Mouse (Mus musculus) heart, postnatal 4 days (tissue): Measurements from ENCODE around the gene Rec8. TPM values are rescaled to one million over a fixed set of nuclear protein-coding genes. Genes with fewer than 3 reads are reported as not detected.

Experiments used
- DNase-seq: peaks from one replicate; pipeline ENCODE4 v3.0.0; 2021
- total RNA-seq, 2 experiments: library from RNA; stranded (reverse); gene quantifications; 2 replicates each; pipeline ENCODE4 v1.2.3; 2021

Gene Rec8
- total RNA-seq, 2 experiments from 2014 or later: 0.43 to 0.54 TPM

DNA sequence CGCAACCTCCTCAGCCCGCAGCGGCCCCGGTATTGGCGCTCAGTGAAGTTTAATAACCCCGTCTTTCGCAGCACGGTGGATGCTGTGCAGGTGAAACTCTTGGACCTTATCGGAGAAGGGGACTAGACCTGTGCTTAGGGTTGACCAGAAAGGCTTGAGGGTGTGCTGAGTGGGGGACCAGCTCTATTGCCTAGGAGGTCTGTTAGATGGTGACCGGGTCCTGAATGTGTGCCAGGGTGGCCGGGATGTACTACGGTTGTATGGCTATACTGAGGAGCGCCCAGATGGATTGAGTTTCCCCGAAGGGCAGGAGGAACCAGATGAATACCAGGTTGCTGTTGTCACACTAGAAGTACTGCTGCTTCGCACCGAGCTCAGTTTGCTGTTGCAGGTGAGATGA, 25.6 kb upstream of the Rec8 start:
- no peak for DNase-seq

DNA sequence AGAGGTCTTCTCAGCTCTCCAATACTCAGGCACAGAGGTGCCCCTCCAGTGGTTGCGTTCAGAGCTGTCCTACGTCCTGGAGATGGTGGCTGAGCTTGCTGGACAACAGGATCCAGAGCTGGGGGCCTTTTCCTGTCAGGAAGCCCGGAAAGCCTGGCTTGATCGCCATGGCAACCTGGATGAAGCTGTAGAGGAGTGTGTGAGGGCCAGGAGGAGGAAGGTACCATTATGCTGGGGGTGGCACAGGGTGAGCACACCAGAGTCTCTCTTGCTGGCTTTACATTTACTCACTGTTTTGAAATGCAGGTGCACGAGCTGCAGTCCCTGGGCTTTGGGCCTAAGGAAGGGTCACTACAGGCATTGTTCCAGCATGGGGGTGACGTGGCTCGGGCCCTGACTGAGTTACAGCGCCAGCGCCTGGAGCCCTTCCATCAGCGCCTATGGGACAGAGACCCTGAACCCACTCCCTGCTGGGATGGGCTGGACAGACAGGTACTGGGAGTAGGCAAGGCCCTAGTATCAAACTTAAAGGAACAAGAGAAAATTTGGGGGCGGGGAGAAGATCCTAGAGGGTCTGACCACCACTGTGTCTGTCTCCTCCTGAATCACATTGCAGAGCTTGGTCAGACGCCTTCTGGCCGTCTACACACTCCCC, 21.7 kb upstream of the Rec8 start:
- no peak for DNase-seq

GRCm38 (mm10) chr14:55598521-55599390, 19.1 kb upstream of the Rec8 start:
- no peak for DNase-seq

DNA sequence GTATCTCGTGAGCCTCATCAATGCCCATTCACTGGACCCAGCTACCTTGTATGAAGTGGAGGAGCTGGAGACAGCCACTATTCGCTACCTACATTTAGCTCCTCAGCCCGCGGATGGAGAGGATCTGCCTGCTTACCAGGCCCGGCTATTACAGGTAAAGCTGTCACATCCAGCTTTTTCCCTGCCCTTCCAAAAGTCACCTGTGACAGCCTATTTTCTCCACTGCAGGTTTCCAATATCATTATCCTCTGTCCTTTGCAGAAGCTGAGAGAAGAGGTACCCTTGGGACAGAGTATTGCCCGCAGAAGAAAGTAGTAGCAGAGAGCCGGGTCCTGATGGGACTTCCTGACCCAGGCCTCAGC, 14.6 kb upstream of the Rec8 start, which contains the start of gene Irf9:
Irf9 (plus strand) TSS at position 301 of the 362 bp plus-strand sequence.
- DNase-seq: no peak

DNA sequence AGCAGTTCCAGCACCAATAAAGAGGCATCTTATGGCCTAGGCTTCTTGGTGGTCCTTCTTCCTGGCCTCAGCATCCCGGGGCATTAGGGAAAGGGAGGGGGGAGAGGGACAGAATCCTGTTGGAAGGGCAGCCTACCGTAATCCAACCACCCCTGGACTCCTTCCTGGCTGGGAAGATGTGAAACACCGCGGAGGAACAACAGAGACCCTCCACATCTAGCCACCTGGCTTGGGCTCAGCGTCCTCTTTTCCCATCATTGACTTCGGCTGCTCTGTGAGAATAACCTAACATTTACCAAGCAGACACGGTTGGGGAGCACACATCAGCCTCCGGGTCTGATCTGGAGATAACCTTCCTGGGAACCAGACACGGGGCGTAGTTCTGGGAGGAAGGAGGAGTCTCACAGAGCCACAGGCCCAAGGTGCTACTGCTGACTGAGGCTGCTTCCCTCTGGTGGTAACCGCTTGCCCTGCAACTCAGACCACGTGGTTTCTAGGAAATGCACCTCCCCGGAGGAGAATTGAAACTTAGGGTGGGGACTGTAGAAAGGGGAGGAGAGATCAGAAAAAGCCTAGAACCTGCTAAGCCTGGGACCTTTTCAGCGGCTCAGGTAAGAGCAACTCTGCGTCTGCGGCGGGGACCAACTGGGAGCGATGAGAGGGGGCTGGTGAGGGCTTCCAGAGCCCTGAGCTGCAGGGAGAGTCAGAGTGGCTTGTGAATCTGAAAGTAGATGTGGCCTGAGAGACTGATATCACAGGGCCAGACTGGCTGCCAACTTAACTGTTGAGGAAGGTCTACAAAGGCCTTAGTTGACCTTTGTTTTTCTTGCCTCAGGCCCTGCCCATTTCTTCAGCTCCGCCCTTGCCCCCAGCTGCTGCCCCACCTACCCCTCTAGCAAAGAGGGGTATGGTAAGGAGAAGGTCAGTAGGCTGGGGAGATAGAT, 13.9 kb upstream of the Rec8 start:
- DNase-seq: peak; percentile 93

- no peak for DNase-seq
Measured at GRCm38 (mm10) chr14:55604823-55605222, 13.0 kb upstream of the Rec8 start.

- DNase-seq: no peak
Measured at GRCm38 (mm10) chr14:55605743-55606459, 11.9 kb upstream of the Rec8 start.

DNA sequence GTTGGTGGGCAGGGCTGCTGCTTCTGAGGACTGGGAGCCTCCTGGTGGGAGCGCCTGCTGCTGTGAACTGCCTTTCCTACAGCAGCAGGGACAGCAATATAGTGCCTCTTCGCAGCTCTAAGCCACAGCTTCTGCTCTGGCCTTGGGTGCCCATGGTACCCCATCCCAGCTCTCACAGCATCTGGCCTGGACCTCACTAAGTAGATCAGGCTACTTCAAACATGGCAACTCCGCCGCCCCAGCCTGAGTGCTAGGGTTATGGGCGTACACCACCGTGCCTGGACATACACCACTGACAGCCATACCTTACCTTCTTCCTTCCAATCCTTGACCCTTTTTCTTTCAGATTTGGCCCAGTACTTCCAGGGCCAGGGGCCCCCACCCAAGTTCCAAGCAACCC, 9.5 kb upstream of the Rec8 start:
- no peak for DNase-seq

GRCm38 (mm10) chr14:55613346-55613745, 4.5 kb upstream of the Rec8 start:
- no peak for DNase-seq

DNA sequence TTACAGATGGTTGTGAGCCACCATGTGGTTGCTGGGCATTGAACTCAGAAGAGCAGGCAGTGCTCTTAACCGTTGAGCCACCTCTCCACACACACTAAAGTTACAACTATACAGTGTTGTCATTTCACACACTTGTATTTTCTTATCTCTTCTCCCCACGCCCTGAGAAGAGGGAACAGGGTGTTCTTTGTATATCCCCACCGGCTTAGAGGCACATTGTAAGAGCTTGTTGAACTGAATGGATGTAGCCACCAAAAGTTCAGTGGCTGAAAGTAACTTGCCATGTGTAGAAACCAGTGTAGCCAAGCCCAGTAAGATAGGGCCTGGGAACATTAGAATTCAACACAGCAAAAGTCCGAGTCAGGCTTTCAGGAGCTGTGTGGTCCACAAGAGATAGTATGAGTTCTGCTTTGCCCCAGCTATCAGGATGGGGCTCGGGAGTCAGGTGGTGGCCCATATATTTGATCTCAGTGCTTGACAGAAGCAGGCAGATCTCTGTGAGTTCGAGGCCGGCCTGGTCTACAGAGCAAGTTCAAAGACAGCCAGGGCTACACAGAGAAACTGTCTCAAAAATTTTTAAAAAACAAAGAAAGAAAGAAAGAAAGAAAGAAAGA, 3.2 kb upstream of the Rec8 start:
- no peak for DNase-seq

DNA sequence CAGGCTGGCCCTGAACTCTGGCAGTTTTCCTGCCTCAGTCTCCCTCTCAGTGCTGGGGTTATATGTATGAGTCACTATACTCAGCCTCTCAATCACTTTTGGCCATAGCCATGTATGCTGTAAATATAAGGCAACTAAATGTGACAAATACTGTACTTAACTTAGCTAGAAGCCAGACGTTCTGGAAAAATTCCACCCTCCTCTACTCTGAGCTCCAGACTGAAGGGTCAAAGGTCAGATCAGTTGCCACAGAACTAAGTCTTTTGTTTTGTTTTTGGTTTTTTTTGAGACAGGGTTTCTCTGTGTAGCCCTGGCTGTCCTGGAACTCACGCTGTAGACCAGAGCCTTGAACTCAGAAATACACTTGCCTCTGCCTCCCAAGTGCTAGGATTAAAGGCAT, 2.0 kb upstream of the Rec8 start:
- no peak for DNase-seq

- no peak for DNase-seq
Measured at GRCm38 (mm10) chr14:55616844-55617243, 993 bp upstream of the Rec8 start.

- no peak for DNase-seq
Measured at GRCm38 (mm10) chr14:55618486-55619195, 804 bp downstream of the Rec8 start.

DNA sequence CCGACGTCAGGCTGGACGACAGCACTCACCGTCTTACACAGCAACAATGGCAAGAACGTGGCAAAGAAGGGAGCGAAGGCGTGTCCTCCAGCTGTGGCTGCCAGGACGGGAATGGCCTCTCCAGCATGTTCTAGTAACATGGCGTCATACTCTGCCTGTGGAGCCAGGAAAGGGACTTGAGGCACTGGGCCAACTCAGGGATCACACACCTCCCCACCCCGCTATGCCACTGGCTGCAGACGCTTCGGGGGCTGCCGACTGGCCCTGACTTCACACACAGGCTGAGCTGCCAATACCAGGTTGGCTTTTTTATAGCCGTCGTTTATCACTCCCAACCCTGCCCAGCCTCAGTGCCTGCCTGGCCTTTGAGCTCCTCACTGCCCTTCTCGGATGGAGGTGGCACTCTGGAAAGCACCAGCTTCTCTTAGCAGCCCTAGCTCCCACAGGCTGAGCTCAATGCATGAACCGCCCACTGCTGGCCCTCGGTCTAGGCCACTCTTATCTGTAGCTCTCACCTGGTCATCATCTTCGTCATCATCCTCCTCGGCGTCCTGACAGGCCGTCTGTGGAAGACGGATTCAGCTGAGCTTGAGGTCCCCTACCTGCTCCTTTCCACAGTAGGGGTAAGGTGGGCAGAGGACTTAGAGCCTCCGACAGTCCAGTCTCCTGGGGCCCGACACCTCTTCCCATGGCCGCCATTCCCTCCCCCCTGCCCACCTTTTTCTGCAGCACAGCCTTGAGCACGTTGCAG, 10.4 kb downstream of the Rec8 start:
- peak; percentile 20 for DNase-seq

DNA sequence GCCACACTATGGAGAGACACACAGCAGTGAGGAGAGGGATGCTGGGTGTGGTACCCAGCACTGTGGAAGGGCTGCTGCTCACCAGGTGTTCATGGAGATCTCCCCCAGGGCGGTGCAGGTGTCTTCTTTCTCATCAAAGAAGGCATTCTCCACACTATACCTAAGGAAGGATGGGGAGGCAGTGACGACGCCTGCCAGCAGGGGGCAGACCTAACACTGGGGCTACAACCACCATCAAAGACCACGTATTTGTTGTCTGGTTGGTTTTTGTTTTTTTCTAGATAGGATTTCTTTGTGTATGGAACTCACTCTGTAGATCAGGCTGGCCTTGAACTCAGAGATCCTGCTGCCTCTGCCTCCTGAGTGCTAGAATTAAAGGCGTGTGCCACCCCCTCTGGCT, 11.5 kb downstream of the Rec8 start:
- DNase-seq: peak; percentile 68

DNA sequence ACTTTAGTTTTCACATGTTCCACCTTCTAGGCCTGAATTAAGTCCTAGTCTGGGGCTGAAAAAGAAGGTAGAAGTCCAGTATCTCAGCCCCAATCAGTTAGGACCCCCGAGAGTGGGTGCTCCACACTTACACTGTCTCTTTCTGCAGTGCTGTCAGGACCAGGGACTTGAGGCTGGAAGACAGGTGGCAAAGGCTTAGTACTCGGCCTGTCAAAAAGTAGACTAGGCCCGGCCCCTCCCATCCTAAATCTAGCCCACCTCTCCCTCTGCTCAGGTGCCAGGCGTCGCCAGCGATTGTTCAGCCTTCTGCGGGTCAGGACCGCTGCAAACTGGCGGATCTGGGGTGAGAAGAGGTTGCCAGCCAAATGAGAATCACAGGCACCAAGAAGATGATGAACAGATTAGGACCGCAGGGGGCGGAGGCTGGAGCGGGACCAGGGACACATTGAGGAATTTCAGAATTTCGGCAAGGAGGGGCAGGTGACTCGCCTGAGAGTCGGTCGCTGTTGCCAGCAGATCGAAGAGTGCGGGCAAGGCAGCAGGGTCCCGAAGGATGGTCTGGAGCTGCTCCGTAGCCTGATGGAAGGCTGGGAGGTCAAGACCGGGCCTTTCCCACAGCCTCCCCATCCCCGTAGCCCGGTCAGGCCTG, 17.2 kb downstream of the Rec8 start:
- no peak for DNase-seq

GRCm38 (mm10) chr14:55635523-55636007, 17.7 kb downstream of the Rec8 start, which contains the start of gene Ipo4:
Ipo4 (minus strand) TSS chr14:55635957.
- peak; percentile 90 for DNase-seq

DNA sequence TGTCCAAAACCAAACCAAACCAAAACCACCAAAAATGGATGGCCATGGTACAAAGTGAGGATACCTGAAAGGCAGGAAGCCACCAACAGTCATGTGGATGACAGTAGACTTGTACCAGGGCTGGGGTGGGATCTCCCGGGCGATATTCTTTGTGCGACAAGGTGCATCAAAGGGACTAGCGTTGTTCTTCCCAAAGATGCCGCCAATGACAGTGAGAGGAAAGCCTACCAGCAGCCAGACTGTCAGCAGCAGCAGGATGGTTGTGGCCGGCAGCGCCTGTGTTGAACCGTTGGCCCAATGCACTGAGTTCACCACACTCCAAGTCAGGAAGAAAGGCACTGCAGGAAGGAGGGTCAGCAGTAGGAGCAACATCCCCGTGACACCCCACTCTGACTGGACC, 20.0 kb downstream of the Rec8 start, which contains the start of gene Gm49378:
Gm49378 (minus strand) TSS at position 101 of the 400 bp plus-strand sequence.
- no peak for DNase-seq

GRCm38 (mm10) chr14:55640816-55641215, 23.0 kb downstream of the Rec8 start:
- DNase-seq: no peak
